Mouse (Mus musculus): ENCODE measurements around the gene 1190002N15Rik.

Gene 1190002N15Rik

DNA sequence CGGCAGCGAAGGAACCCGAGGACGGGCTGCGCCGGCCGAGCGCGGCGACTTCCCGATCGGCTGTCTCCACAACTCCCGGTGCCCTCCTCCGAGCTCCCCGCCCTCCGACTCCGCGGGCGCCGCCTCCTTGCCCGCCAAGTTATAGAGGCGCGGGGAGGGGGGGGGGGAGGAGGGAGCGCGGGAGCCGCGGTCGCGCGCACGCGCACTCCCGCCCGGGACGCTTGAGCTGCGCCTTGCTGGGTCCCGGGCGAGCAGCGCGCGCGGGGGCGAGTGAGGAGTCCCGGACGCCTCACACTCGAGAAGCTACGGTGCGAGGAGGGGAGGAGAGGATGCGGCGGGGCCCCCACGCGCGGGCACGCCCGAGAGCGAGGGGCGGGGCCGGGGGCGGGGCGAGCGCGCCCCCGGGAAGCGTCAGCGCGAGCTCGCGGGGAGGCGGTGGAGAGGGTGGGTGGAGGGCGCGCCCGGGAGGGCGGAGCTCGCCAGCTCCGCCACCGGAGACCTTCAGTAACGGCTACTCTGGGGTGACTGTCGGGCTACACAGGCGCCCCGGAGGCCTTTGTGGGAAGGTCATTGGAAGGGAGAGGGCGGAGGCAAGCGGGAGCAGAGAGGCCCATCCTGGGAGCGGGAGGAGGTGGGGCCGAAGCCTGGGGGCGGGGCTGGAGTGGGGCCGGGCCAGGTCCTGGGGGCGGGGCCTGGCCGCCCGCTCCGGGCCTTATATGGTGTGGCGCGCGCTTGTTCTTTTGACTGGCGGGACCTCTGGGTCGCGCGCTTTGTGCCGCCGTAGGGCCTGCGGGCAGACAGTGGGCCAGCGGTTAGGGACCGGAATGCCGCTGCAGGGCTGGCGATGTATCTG lies at the start of gene 1190002N15Rik:
Gene 1190002N15Rik, minus strand, starts transcription at position 112 of the 853 bp plus-strand sequence.
- peak; percentile 96 to 97 for DNase-seq

DNA sequence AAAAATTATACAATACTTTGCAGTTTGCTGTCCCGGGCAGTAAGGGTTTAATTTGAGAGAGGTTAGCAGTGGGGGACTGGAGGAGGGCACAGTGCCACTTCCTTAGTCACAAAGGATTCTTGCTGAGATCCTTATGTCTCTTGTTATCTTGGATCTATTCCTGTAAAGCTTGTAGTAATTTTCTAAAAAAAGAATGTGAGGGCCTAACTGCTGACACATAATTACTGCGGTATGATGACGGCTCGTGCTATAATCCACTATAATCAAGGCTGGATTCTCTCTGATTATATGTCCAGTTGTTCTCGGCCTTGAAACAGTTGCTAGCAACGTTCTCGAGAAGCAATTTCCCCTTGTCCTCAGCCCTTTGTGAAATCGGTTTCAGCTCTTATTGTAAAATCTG lies 44.4 kb upstream of the 1190002N15Rik start:
- no peak for DNase-seq

DNA sequence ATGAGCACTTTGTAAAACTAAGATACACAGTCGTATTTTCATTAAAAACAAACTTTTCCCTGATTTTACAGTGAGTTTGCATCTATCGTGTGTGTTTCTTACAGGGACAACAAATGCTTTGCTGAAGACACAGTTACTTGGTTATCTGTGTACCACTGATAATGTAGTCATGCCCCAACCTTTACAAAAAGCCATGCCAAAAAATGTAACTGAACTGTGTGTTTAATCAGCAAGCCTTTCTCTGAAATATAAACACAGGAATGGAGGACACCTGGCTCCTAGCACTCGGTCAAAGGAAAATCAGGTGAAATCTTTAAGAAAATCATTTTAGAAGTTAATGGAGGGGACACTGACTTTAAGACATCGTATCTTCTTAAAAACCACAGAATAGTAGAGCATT lies 43.8 kb upstream of the 1190002N15Rik start:
- DNase-seq, result no peak

DNA sequence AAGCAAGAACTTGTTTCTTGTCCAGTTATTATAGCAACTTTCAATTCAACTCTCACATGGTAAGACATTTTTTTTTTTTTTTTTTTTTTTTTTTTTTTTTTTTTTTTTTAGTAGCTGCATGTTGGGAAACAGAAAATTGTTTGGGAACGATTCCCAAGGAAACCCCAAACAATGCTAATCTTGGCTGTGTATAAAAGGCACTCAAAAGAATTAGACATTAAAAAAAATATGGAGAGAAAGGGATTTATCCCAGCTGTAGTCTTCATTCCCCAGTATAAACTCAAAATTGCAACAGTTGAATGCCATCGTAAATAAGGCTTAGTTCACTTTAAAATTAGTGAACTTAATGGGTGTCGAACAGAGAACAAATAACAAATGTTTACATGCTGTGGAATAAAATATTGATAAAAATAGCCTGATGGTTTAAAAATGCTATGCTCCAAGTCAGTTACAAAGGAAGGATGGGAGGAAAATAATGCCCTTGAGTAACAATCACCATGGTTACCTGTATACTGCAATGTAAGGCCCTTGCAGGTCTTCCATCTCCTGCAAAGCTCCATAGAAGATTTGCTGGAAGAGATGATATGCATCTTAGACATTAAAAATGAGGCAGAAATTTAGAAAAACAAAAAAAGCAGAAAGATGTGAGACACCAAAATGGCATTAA lies 42.3 kb upstream of the 1190002N15Rik start:
- DNase-seq, result no peak

DNA sequence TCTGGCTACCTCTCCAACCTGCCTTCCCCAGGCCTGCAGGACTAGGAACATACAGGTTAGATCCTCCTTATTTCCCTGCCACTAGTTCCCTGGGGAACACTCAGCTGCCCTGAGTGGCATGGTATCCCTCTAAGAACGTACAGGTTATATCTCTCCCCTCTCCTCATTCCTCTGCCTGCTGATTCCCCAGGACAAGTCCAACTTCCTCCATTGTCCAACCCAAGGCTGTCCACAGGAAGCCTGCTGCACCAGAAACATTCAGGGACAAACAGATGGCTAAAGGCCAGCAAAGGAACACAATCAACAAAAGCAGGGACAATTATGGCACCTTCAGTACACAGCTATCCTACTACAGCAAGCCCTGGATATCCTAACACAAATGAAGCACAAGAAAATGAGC lies 33.9 kb upstream of the 1190002N15Rik start:
- no peak for DNase-seq

DNA sequence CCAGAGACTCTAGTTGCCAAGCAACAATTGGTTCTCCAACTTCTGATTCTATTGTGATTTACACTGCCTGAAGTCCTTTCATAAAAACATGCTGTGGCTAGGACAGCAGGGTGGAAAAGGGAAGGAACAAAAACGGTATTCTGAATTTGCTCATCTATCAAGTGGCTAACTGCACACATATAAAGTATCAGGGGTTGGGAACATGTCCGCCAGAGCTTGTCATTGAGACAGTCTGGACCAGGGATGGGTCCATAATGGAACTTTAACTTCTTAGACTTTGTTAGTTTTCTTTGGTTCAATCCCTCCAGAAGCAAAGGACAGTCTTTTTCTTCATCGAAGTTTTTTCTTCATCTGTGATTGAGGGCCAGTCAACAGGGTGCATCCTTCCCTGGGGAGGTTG lies 30.5 kb upstream of the 1190002N15Rik start:
- no peak for DNase-seq

DNA sequence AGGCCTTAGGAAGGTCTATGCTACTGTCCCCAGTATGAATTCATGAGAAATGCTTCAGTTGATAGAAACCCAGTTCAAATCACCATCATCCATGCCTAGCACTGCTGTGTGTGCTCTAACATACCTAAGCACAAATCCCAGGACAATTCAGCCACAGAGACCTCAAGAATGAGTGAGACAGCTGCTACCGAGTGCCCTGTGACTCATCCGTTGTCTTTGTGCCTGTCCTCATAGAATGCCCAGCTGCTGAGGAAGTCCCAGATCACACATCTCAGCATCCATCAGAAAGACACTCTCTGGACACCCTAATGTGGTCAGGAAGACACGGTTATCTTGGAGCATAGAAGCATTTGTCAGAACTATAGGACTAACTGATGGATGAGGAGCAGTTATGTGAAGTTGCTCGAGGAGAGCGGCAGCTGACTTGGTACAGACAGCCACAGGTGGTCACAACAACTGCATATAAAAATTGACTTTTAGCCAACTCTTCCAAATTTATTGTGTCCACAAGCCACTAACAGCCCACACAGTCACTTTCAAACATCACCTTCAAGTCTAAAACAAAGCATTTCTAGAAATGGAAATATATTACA lies 29.9 kb upstream of the 1190002N15Rik start:
- DNase-seq, result no peak

DNA sequence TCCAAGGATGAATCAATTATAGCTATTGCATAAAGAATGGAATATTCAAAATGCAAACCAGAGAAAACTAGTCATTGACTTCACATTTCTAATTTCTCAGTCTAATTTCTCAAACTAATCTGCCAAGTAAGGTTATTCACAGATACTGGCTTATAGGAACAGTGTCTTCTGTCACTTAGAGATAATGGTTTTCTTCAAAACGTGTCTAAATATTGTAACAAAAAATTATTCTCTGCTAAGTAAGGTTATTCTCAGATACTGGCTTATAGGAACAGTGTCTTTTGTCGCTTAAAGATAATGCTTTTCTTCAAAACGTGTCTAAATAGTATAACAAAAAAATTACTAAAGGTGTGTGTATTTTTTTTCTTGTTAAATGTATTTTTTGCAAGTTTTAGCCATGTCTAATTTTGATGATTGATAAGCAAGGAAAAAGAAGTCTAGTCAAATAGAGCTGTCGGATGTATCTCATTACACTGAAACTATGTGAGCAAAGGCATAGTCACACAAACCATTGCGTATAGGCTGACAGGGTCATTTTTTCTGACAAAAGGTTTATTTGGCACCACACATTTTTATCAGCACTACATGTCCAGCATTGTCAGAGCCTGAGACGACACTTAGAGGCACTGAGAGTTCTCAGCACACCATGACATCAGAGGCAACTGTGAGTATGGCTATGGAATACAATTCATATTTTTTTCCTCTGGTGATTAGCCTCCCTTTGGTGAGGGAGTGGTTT lies 19.1 kb upstream of the 1190002N15Rik start:
- DNase-seq, result no peak

DNA sequence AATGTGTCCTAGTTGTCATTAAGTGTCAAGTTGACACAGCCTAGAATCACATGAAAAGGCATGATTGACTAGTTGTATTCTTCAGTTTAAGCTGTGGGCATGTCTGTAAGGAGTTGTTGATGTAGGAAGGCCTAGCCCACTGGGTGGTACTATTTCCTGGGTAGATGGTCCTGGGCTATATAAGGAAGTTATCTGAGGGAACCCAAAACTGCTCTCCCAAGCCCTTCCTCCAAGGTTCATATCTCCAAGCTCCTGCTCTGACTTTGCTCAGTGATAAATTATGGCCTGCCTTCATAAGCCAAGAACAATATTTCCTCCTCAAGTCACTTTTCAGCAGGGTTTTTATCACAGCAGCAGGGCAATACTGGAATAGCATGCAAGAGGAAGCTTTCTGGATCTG lies 18.4 kb upstream of the 1190002N15Rik start:
- no peak for DNase-seq

DNA sequence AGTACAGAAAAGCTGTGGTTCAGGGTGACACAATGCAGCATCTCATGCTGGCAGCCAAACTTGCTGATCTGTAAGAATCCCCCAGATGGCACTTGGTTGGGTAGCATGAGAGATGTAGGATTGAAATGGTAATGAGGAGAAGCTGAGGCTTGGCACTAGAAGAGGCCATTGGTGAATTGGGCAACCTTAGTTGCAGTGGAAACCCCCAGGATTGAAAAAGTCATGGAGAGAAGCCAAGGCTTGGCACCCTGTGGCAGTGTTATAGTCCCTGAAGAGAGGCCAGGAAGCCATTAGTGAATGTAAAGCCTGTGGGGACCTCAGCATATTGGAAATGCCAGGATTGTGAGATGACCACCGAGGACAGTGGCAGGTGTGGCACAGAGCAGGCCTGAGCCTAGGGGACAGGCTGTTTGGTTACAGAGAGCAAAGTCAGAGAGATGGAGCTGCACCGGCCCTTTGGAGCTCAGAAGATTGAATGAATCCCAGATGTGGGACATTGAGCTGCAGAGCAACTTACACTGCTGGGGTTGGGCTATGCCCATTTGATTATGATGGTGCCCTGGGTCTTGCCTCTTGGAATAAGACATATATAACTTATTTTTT lies 12.7 kb upstream of the 1190002N15Rik start:
- no peak for DNase-seq

DNA sequence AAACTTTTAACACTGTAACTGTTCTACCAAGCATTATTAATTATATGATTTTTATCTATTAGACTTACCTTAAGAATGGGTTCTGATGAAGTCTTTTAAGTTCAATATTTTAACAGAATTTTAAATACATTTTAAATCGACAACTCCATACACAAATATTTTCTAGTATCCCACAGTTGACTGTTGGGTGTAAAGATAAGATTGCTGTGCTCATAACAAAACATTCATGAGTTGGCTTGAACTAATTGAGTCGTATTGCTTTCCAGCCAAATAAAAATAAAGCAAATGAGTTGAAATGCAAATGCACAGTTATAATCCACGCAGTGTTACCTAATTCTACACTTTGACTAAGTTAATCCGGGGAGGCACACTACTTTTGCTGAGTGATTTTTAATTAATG lies 6.0 kb upstream of the 1190002N15Rik start:
- no peak for DNase-seq

DNA sequence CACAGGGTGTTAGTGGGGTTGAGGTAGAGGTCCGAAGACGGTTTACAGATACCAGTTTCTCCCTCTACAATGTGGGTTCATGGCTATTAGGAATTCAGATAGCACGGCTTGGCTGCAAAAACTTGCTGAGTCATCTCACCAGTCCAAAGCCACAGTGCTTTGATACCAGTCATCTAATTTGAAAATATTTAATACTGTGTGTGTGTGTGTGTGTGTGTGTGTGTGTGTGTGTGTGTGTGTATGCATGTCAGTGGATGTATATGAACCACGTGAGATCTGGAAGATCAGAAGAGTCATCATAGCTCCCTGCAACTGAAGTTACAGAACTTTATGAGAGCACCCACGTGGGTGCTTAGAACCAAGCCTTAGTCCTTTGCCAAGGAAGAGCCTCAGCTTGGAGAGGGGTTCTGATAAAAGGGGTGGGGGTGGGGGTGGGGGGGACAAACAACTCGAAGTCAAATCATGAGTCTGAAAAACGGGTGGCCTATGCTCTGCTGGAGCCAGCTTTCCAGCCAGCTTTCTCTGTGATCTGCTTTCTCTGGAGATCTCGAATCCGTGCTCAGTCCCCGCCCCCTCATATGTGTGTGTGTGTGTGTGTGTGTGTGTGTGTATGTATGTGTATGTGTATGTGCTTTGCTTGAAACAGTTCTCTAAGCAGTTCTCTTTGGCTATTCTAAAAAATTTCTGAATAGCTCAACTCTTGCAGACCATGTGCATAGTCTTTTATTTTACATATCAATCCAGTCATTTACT lies 2.6 kb upstream of the 1190002N15Rik start:
- no peak for DNase-seq

DNA sequence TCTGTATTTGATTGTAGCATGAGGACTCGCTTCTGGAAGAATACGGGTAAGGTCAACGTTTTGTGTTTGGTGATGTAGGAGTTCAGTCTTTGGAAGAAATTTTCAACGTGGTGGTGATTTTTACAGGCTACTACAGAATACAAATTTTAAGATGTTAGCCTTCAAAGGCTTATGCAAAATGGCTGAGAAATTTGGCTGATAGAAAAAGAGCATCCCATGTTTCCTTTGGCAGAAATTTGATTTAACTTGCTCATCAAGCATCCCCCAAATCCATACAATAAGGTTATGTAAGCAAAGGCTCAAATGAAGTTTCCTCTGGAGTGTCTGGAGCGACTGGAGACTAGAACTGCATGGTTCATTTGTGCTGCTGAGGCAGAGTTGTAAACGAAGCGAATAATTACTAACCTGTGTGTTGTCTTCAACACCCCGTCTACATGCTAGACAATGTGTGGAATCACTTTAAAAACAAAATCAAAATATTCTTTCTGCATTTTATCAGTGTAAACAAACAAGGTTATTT lies 1.5 kb upstream of the 1190002N15Rik start:
- DNase-seq, result no peak

DNA sequence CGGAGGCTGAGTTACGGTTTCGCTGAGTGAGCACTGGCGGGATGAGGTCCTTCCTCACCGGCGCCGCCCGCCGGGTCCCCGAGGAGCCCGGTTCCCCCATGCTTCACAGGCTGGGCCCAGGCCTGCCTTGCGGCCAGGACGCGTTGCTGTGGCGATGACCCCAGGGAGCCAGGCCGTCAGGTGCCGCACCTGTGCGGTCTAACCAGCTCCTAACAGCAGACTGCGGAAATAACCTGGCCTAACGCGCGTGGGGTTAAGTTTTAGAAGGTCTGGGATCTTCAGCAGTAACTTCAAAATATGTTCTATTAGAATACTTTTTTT lies 902 bp upstream of the 1190002N15Rik start:
- DNase-seq, result no peak

DNA sequence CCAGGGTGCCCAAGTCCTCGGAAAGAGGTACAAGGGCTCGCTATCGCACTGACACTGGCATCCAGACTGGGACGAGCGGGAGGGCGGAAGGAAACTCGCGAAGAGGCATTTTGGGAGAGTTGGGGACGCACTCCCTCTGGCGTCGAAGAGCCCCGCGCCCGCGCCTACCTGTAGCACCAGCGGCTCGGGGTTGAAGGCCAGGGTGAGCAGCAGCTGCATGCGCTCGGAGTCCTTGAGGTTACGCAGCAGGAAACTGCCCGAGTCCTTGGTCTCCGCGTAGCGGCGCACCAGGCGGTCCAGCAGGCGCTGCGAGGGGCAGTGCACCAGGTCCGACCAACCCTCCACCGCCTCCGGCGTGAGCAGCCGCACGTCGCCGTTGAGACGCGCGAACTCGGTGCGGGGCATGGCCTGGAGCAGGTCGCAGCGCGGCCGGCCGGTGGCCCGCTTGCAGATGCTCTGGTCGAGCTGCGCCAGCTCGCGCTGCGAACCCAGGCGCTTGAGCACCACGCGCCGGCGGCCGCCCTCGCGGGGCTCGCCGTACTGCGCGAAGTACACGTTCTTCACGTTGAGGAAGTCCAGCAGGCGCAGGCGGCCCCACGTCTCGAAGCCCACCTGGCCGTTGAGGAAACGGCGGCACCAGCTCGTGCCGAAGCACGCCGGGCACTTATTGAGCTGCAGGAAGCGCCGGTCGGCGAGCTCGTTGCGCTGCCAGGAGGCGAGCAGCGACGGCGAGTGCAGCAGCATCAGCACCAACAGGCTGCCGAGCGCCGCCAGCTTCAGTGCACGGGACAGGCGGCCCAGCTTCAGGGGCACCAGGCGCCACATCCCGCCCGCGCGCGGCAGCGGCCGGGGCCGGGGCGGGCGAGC lies 597 bp downstream of the 1190002N15Rik start:
- DNase-seq, result peak; percentile 62 to 74

DNA sequence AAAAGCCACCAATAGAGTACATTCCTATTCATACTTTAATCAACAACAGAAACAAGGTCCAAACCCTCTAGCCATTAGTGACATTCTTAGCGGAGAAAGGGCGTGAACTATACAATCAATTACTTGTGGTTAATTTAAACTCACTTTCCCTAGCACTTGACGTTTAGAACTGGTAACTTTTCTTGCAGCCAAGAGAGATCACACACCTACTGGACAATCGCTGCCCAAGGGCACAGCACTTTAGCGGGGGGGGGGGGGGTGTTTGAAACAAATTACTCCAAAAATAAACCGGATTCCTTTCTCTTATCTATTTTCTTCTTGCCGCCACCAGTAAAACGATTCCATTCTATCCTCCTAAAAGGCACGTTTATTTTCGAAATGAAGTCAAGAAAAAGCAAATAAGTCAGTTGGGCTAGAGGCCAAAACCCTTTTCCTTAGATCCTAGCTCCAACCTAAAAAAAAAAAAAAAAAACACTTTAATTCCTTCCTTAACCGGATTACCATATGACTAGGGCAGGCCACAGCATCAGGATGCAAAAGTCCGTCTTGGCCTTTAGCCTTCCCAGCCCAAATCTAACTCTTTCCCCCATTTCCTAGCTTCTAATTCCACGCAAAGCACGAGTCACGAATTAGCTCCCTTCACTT lies 1.5 kb downstream of the 1190002N15Rik start:
- DNase-seq, result no peak

DNA sequence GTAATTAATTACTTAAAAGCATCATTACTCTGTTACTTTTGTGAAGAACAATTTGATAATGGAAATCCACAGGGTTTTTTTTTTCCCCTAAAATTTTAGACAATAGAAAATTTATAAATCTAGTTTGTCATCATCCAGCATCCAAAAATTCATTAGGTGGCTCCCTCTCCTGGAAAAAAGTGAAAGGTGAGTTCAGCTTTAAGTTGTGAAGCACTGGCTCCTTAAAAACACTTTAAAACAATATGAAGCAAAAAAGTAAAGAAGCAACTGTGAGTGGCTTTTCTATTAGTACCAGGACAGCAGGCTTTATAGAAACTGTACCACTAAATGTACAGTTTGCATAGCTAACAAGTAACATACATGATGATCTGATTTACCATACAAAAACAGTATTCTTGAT lies 3.1 kb downstream of the 1190002N15Rik start:
- no peak for DNase-seq

DNA sequence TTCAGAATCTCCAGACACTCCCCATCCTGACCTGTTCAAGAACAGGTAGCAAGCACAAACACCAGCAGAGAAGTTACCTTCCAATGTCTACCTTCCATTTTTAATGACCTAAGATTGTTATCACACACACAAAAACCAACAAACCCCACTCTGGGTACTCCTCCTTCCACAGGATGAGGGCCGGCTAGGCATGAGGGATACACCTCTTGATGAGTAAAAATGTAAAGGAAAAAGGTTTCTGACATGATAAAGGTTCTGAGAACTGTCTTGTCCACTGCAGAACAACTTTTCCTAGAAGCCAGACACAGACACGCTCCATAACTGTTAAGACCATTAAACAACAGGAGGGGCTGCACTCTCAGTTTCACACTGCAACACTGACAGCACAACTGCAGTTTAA lies 3.7 kb downstream of the 1190002N15Rik start:
- no peak for DNase-seq

DNA sequence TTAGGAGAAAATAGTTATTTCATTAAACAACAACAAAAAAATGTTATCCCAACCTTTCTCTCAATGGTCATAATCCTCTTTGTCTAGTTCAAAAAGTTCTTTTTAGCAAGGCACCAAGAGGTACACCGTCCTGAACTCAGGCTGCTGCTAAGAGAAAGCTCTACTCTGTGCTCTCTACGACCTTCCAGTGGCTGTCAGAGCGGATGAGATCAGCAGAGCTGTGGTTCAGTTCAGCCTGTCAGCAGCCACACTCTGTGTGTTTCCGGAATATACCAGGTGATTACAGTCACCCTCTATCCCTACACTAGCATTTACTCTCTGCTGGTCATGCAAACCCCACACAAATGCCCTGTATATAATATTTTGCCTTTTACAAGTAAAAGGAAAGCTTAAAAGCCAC lies 4.2 kb downstream of the 1190002N15Rik start:
- no peak for DNase-seq

DNA sequence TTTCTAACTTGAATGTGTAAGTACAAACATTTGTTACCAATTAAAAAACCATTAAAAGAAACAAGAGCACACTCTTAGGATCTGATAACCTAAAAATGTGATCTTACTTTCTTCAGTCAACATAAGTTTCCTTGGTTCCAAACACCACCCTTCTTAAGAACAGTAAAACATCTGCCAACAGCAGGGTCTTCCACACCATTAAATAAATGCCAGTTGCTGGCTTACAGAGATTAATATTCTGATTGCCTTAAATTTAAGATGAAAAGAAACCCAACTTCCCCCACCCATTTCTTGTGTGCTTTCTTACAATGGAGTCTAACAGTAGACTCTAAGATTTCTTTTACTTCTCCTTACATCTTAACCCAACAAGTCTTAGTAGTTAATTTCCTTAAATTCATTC lies 7.9 kb downstream of the 1190002N15Rik start:
- DNase-seq, result no peak
